Mouse (Mus musculus) forebrain, postnatal 0 days (tissue): ENCODE results near the gene Ccdc175. TPM values are rescaled to one million over a fixed set of nuclear protein-coding genes. Genes with fewer than 3 reads are reported as not detected.

Experiments
- ATAC-seq: fragments of 200-750 bp; cut with Nextera tagmentation; 2 replicates; pipeline ENCODE4 v1.8.0; 2017; ENCODE audit warnings: mild to moderate bottlenecking, moderate library complexity
- DNase-seq: peaks from one replicate; pipeline ENCODE4 v3.0.0-alpha.2; 2015
- H3K27ac ChIP-seq: fragments of 300-500 bp; sonication (generic); 2 replicates; pipeline ENCODE4 v1.5.1; 2014; ENCODE audit warnings: low read depth, mild to moderate bottlenecking, antibody characterized with exemption, low read length, moderate library complexity, mixed read lengths
- H3K27me3 ChIP-seq: fragments of 300-500 bp; sonication (generic); 2 replicates; pipeline ENCODE4 v1.6.1; 2014; ENCODE audit warnings: mild to moderate bottlenecking, low read length, mixed read lengths; ENCODE audit not compliant: insufficient read depth
- H3K36me3 ChIP-seq: fragments of 300-500 bp; sonication (generic); 2 replicates; pipeline ENCODE4 v1.6.1; 2014; ENCODE audit warnings: mild to moderate bottlenecking, moderate library complexity; ENCODE audit not compliant: insufficient read depth
- H3K4me1 ChIP-seq: fragments of 300-500 bp; sonication (generic); 2 replicates; pipeline ENCODE4 v1.6.1; 2014; ENCODE audit warnings: antibody characterized with exemption; ENCODE audit not compliant: insufficient read depth
- H3K4me2 ChIP-seq: fragments of 300-500 bp; sonication (generic); 2 replicates; pipeline ENCODE4 v1.6.1; 2014; ENCODE audit warnings: low read depth, mild to moderate bottlenecking, moderate library complexity
- H3K4me3 ChIP-seq: fragments of 300-500 bp; sonication (generic); 2 replicates; pipeline ENCODE4 v1.5.1; 2014; ENCODE audit warnings: low read depth, low read length, mixed read lengths
- H3K9ac ChIP-seq: fragments of 300-500 bp; sonication (generic); 2 replicates; pipeline ENCODE4 v1.6.1; 2014; ENCODE audit warnings: mild to moderate bottlenecking
- H3K9me3 ChIP-seq: fragments of 300-500 bp; sonication (generic); 2 replicates; pipeline ENCODE4 v1.6.1; 2016; ENCODE audit warnings: low read length
- CTCF ChIP-seq: sonication (generic); IDR thresholded peaks from 2 replicates; pipeline ENCODE4 v1.5.1; 2016; ENCODE audit warnings: antibody characterized with exemption, control low read depth, low read depth
- WGBS: fragments of 180-500 bp; shearing (Covaris S2); extraction: QIAGEN DNeasy Blood & Tissue Kit; methylation state at CpG from one replicate; pipeline ENCODE4 v1.1.7; 2014; 5-methylcytosine and 5-hydroxymethylcytosine counted together
- polyA plus RNA-seq: library from polyadenylated mRNA; unstranded; fragments of >200 nt; fragmentation: Nextera tagmentation; extraction: Ambion mirVana; gene quantifications from 2 replicates; pipeline ENCODE4 v1.2.1, GENCODE M21; 2015
- total RNA-seq: library from RNA; depleted of rRNA; stranded (reverse); fragments of >200 nt; gene quantifications from 2 replicates; pipeline ENCODE4 v1.2.3, GENCODE M21; 2014

Gene Ccdc175
- total and polyA plus RNA-seq, 2 experiments from 2014 or later = not detected

- 85% methylated on average over 5 of the region's 5 CpGs for WGBS
- H3K4me1 ChIP-seq = no peaks in the 10 kb centered on the region
- TF ChIP-seq CTCF = no peak
Measured at GRCm38 (mm10) chr12:72104027-72104426, 80.8 kb downstream of the Ccdc175 start.

GRCm38 (mm10) chr12:72102776-72103175, 82.1 kb downstream of the Ccdc175 start:
- WGBS = 91% methylated on average over 6 of the region's 6 CpGs
- Histone ChIP-seq H3K9me3 (no peaks in the 10 kb centered on the region), H3K9ac (no peak overlapping the region), H3K4me2 (no peak overlapping the region), H3K36me3 (peaks cover 24% of the 10 kb centered on the region), H3K27ac (no peak overlapping the region), H3K4me3 (no peak overlapping the region), H3K27me3 (no peaks in the 10 kb centered on the region), H3K4me1 (no peaks in the 10 kb centered on the region)
- ATAC-seq (no peak), DNase-seq (no peak)
- TF ChIP-seq CTCF = no peak

More at GRCm38 (mm10) chr12:72104027-72104426, 80.8 kb downstream of the Ccdc175 start:
- Histone ChIP-seq H3K27ac (no peak overlapping the region), H3K27me3 (no peaks in the 10 kb centered on the region), H3K9me3 (no peaks in the 10 kb centered on the region), H3K36me3 (peaks cover 18% of the 10 kb centered on the region), H3K9ac (no peak overlapping the region), H3K4me2 (no peak overlapping the region), H3K4me3 (no peak overlapping the region)
- ATAC-seq (no peak), DNase-seq (no peak)

- H3K4me1 ChIP-seq = no peaks in the 10 kb centered on the region
- no peak for TF ChIP-seq CTCF
- H3K36me3 ChIP-seq = peaks cover 77% of the 10 kb centered on the region
- H3K27me3 ChIP-seq = no peaks in the 10 kb centered on the region
- H3K4me3 ChIP-seq = no peak overlapping the region
- no peak overlapping the region for H3K9ac ChIP-seq
- no peak for ATAC-seq
- no peak overlapping the region for H3K4me2 ChIP-seq
- no peak overlapping the region for H3K27ac ChIP-seq
- no peaks in the 10 kb centered on the region for H3K9me3 ChIP-seq
- 95% methylated on average over 8 of the region's 8 CpGs for WGBS
- no peak for DNase-seq
Measured at GRCm38 (mm10) chr12:72096966-72097365, 87.9 kb downstream of the Ccdc175 start.

- no peak overlapping the region for H3K27ac ChIP-seq
- peaks cover 12% of the 10 kb centered on the region; the same call in 1 of the 2 replicates for H3K4me1 ChIP-seq
- H3K4me3 ChIP-seq = no peak overlapping the region
- H3K9ac ChIP-seq = no peak overlapping the region
- H3K4me2 ChIP-seq = no peak overlapping the region
- ATAC-seq = no peak
- H3K36me3 ChIP-seq = peaks cover 43% of the 10 kb centered on the region
- 91% methylated on average over 4 of the region's 4 CpGs for WGBS
- DNase-seq = no peak
- TF ChIP-seq CTCF = no peak
- no peaks in the 10 kb centered on the region for H3K9me3 ChIP-seq
- H3K27me3 ChIP-seq = no peaks in the 10 kb centered on the region
Measured at GRCm38 (mm10) chr12:72089802-72090201, 95.0 kb downstream of the Ccdc175 start.

- under 1% methylated on average over 18 of the region's 18 CpGs for WGBS
- TF ChIP-seq CTCF = peak; percentile 26
- Histone ChIP-seq H3K27ac (peak overlapping the region; percentile 93), H3K9me3 (no peaks in the 10 kb centered on the region), H3K4me3 (peak overlapping the region; percentile 68), H3K27me3 (no peaks in the 10 kb centered on the region), H3K4me1 (peaks cover 12% of the 10 kb centered on the region; the same call in 1 of the 2 replicates), H3K4me2 (peak overlapping the region; percentile 77), H3K36me3 (peaks cover 10% of the 10 kb centered on the region), H3K9ac (peak overlapping the region; percentile 86)
- ATAC-seq = peak; percentile 41
- DNase-seq = no peak
Measured at GRCm38 (mm10) chr12:72086166-72086825, 98.5 kb downstream of the Ccdc175 start.

GRCm38 (mm10) chr12:72085329-72086165, 99.3 kb downstream of the Ccdc175 start, which contains the start of the genes L3hypdh and Jkamp:
L3hypdh (minus strand) TSS chr12:72085439.
Jkamp (plus strand) TSS chr12:72085589.
- Histone ChIP-seq H3K27me3 (no peaks in the 10 kb centered on the region), H3K4me3 (peak within 1 kb of the TSS; percentile 68), H3K27ac (peak within 1 kb of the TSS; percentile 93), H3K4me2 (peak within 1 kb of the TSS; percentile 77), H3K9me3 (no peaks in the 10 kb centered on the region), H3K36me3 (peaks cover 7% of the 10 kb centered on the region), H3K4me1 (peaks cover 12% of the 10 kb centered on the region; the same call in 1 of the 2 replicates), H3K9ac (peak within 1 kb of the TSS; percentile 86)
- peak; percentile 94 for ATAC-seq
- 2% methylated on average over 59 of the region's 60 CpGs for WGBS
- DNase-seq = peak; percentile 99
- peak; percentile 46 for TF ChIP-seq CTCF

- WGBS = 2% methylated on average over 31 of the region's 31 CpGs
Measured at GRCm38 (mm10) chr12:72085024-72085328, 99.9 kb downstream of the Ccdc175 start.

More at GRCm38 (mm10) chr12:72085024-72085328, 99.9 kb downstream of the Ccdc175 start:
- Histone ChIP-seq H3K9ac (peak overlapping the region; percentile 86), H3K27ac (peak overlapping the region; percentile 93), H3K36me3 (peaks cover 2% of the 10 kb centered on the region; the same call in 1 of the 2 replicates), H3K4me1 (peaks cover 12% of the 10 kb centered on the region; the same call in 1 of the 2 replicates), H3K4me3 (peak overlapping the region; percentile 68), H3K4me2 (peak overlapping the region; percentile 77), H3K9me3 (no peaks in the 10 kb centered on the region), H3K27me3 (no peaks in the 10 kb centered on the region)
- ATAC-seq (peak; percentile 25; the same call in 1 of the 2 replicates), DNase-seq (no peak)
- peak; percentile 16; the same call in 1 of the 2 replicates for TF ChIP-seq CTCF
